Mouse (Mus musculus) ES-E14 (cell line): ENCODE measurements around the gene Phf21a.

Experiments used
- CHD2 ChIP-seq: IDR thresholded peaks from 2 replicates; pipeline ENCODE4 v1.6.1; 2014; ENCODE audit warnings: mild to moderate bottlenecking, low read depth, low read length, inconsistent platforms
- HCFC1 ChIP-seq: IDR thresholded peaks from 2 replicates; pipeline ENCODE4 v1.6.1; 2012; ENCODE audit warnings: low read length, inconsistent platforms, borderline replicate concordance; ENCODE audit not compliant: insufficient read depth
- MAFK ChIP-seq: IDR thresholded peaks from 2 replicates; pipeline ENCODE4 v1.6.1; 2014; ENCODE audit warnings: mild to moderate bottlenecking, low read depth, low read length, inconsistent platforms; ENCODE audit not compliant: insufficient read depth
- ZC3H11A ChIP-seq: IDR thresholded peaks from 2 replicates; pipeline ENCODE4 v1.6.1; 2012; ENCODE audit warnings: low read depth, mild to moderate bottlenecking, inconsistent platforms, low read length, borderline replicate concordance
- ZNF384 ChIP-seq: IDR thresholded peaks from 2 replicates; pipeline ENCODE4 v1.6.1; 2012; ENCODE audit warnings: low read depth, low read length, inconsistent platforms

DNA sequence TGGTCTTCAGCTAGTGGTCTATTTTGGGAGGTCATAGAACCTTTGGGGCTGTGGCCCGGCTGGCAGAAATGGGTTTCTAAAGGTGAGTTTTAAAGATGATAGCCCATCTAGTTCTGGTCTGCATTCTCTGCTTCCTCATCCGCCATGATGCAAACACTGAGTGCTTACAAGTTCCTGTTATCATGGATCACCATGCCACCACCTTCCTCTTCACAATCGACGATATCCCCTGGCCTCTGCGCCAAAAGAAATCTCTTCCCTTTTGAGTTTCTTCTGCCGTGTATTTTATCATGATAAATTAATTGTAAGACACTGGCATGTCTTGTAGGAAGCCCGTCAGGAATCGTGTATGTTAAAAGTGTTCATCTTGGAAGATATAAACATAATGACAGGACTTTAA is 32.4 kb downstream of the Phf21a start:
- no peak for TF ChIP-seq MAFK
- no peak for TF ChIP-seq ZC3H11A
- no peak for TF ChIP-seq CHD2
- no peak for TF ChIP-seq ZNF384
- no peak for TF ChIP-seq HCFC1
